Mouse (Mus musculus) Muller cell, postnatal 12 days (primary cell): Measurements from ENCODE around the gene I0C0044D17Rik.
"Not testable (repeated sequence)": the region's sequence is repeated elsewhere in the genome, so short reads cannot be mapped to it uniquely, and the experiment has no call there.

ENCODE experiments used
- DNase-seq: peaks from one replicate; pipeline ENCODE4 v3.0.0-alpha.2; 2015; ENCODE audit errors: inconsistent ontology term

I0C0044D17Rik gene

GRCm38 (mm10) chr4:98823740-98824139, at the start of gene I0C0044D17Rik:
Gene I0C0044D17Rik (minus strand): TSS chr4:98823840.
- not testable (repeated sequence) for DNase-seq

GRCm38 (mm10) chr4:98865386-98866237, 42.0 kb upstream of the I0C0044D17Rik start:
- DNase-seq = no peak

- DNase-seq = no peak
Observed at GRCm38 (mm10) chr4:98864546-98864945, 40.9 kb upstream of the I0C0044D17Rik start.

- no peak for DNase-seq
Observed at GRCm38 (mm10) chr4:98864094-98864493, 40.5 kb upstream of the I0C0044D17Rik start.

- DNase-seq = no peak
Observed at GRCm38 (mm10) chr4:98863451-98863850, 39.8 kb upstream of the I0C0044D17Rik start.

- no peak for DNase-seq
Observed at GRCm38 (mm10) chr4:98858151-98858855, 34.7 kb upstream of the I0C0044D17Rik start.

GRCm38 (mm10) chr4:98857037-98857648, 33.5 kb upstream of the I0C0044D17Rik start:
- DNase-seq = peak; percentile 60

- no peak for DNase-seq
Observed at GRCm38 (mm10) chr4:98853926-98854325, 30.3 kb upstream of the I0C0044D17Rik start.

GRCm38 (mm10) chr4:98850485-98850884, 26.8 kb upstream of the I0C0044D17Rik start:
- not testable (repeated sequence) for DNase-seq

- DNase-seq = no peak
Observed at GRCm38 (mm10) chr4:98847120-98847885, 23.7 kb upstream of the I0C0044D17Rik start.

- no peak for DNase-seq
Observed at GRCm38 (mm10) chr4:98846396-98846795, 22.8 kb upstream of the I0C0044D17Rik start.

- DNase-seq = no peak
Observed at GRCm38 (mm10) chr4:98845687-98846125, 22.1 kb upstream of the I0C0044D17Rik start.

GRCm38 (mm10) chr4:98845201-98845600, 21.6 kb upstream of the I0C0044D17Rik start:
- no peak for DNase-seq

GRCm38 (mm10) chr4:98843906-98844597, 20.4 kb upstream of the I0C0044D17Rik start:
- no peak for DNase-seq

GRCm38 (mm10) chr4:98841251-98841650, 17.6 kb upstream of the I0C0044D17Rik start:
- not testable (repeated sequence) for DNase-seq

GRCm38 (mm10) chr4:98840526-98840925, 16.9 kb upstream of the I0C0044D17Rik start:
- no peak for DNase-seq

GRCm38 (mm10) chr4:98838913-98839312, 15.3 kb upstream of the I0C0044D17Rik start:
- DNase-seq = no peak

GRCm38 (mm10) chr4:98837715-98838505, 14.3 kb upstream of the I0C0044D17Rik start:
- DNase-seq = no peak

GRCm38 (mm10) chr4:98836519-98836918, 12.9 kb upstream of the I0C0044D17Rik start:
- DNase-seq = peak; percentile 93

- DNase-seq = peak; percentile 45
Observed at GRCm38 (mm10) chr4:98834782-98835181, 11.1 kb upstream of the I0C0044D17Rik start.
